Mouse (Mus musculus) induced T-regulatory cell, adult 2 months (primary cell): Measurements from ENCODE around the gene Lingo3.
A peak's percentile ranks its signal among the peaks of the same experiment; 100 is the strongest.
"Not testable (repeated sequence)": the region's sequence is repeated elsewhere in the genome, so short reads cannot be mapped to it uniquely, and the experiment has no call there.

Experiments used
- DNase-seq: peaks from one replicate; pipeline ENCODE4 v3.0.0-alpha.2; 2012; ENCODE audit warnings: low read depth

The Lingo3 gene

GRCm38 (mm10) chr10:80843087-80843930, 530 bp downstream of the Lingo3 start:
- no peak for DNase-seq

GRCm38 (mm10) chr10:80842334-80842733, 1.5 kb downstream of the Lingo3 start:
- DNase-seq = no peak

- DNase-seq = no peak
These were observed 2.2 kb downstream of the Lingo3 start for GRCm38 (mm10) chr10:80841685-80842084.

GRCm38 (mm10) chr10:80839848-80840247, 4.0 kb downstream of the Lingo3 start:
- DNase-seq = no peak

GRCm38 (mm10) chr10:80838346-80838912, 5.4 kb downstream of the Lingo3 start:
- DNase-seq = no peak

- DNase-seq = no peak
These were observed 6.0 kb downstream of the Lingo3 start for GRCm38 (mm10) chr10:80837827-80838226.

- no peak for DNase-seq
These were observed 6.9 kb downstream of the Lingo3 start for GRCm38 (mm10) chr10:80836949-80837379.

GRCm38 (mm10) chr10:80835617-80836016, 8.2 kb downstream of the Lingo3 start:
- DNase-seq = no peak

GRCm38 (mm10) chr10:80832818-80833217, 11.0 kb downstream of the Lingo3 start:
- no peak for DNase-seq

- peak; percentile 65 for DNase-seq
These were observed 12.7 kb downstream of the Lingo3 start for GRCm38 (mm10) chr10:80831136-80831535.

- peak; percentile 29 for DNase-seq
These were observed 14.2 kb downstream of the Lingo3 start for GRCm38 (mm10) chr10:80829359-80830278.

GRCm38 (mm10) chr10:80828587-80828986, 15.3 kb downstream of the Lingo3 start:
- DNase-seq = not testable (repeated sequence)

GRCm38 (mm10) chr10:80827870-80828420, 15.9 kb downstream of the Lingo3 start:
- DNase-seq = no peak

GRCm38 (mm10) chr10:80827063-80827869, 16.6 kb downstream of the Lingo3 start:
- no peak for DNase-seq

- peak; percentile 100 for DNase-seq
These were observed 17.4 kb downstream of the Lingo3 start, which contains the start of gene Oaz1 for GRCm38 (mm10) chr10:80826151-80827062. Gene Oaz1 (plus strand): TSS chr10:80826656.

- DNase-seq = no peak
These were observed 19.0 kb downstream of the Lingo3 start for GRCm38 (mm10) chr10:80824827-80825226.

GRCm38 (mm10) chr10:80823847-80824643, 19.8 kb downstream of the Lingo3 start:
- peak; percentile 68 for DNase-seq

- DNase-seq = no peak
These were observed 20.5 kb downstream of the Lingo3 start for GRCm38 (mm10) chr10:80823316-80823715.

- no peak for DNase-seq
These were observed 21.3 kb downstream of the Lingo3 start for GRCm38 (mm10) chr10:80822528-80822927.
